Mouse (Mus musculus): Measurements from ENCODE around the gene Acbd3. TPM values are rescaled to one million over a fixed set of nuclear protein-coding genes. Genes with fewer than 3 reads are reported as not detected.

Gene Acbd3
- polyA plus RNA-seq, 1 experiment, result not detected

GRCm38 (mm10) chr1:180767541-180768333 is 41.9 kb downstream of the Acbd3 start:
- Histone ChIP-seq H3K4me1 (ENCODE audit: control insufficient read depth, insufficient read depth, low read length) (peaks cover 18% of the 10 kb centered on the region), H3K4me3 (ENCODE audit: insufficient read depth, low read depth, low read length) (peak overlapping the region; percentile 55), H3K27ac (ENCODE audit: insufficient read depth, low read depth, low read length) (peak overlapping the region; percentile 64; the same call in 1 of the 2 replicates)
- 22% methylated on average over 10 of the region's 10 CpGs for WGBS
- TF ChIP-seq CTCF (IDR thresholded peaks at IDR 0.05; ENCODE audit: insufficient read depth, low read depth, low read length) (no peak), POLR2A (IDR thresholded peaks at IDR 0.05; ENCODE audit: insufficient read depth, low read depth, low read length) (no peak)

- peaks cover 17% of the 10 kb centered on the region for H3K4me1 ChIP-seq (ENCODE audit: control insufficient read depth, insufficient read depth, low read length)
- TF ChIP-seq CTCF (IDR thresholded peaks at IDR 0.05; ENCODE audit: insufficient read depth, low read depth, low read length) (peak; percentile 81), POLR2A (IDR thresholded peaks at IDR 0.05; ENCODE audit: insufficient read depth, low read depth, low read length) (peak; percentile 28; the same call in 1 of the 2 replicates)
- peak overlapping the region; percentile 64; the same call in 1 of the 2 replicates for H3K27ac ChIP-seq (ENCODE audit: insufficient read depth, low read depth, low read length)
- peak overlapping the region; percentile 55 for H3K4me3 ChIP-seq (ENCODE audit: insufficient read depth, low read depth, low read length)
- 5% methylated on average over 37 of the region's 37 CpGs for WGBS
Observed at GRCm38 (mm10) chr1:180768334-180769168, 42.7 kb downstream of the Acbd3 start.

GRCm38 (mm10) chr1:180771306-180771705 is 45.5 kb downstream of the Acbd3 start:
- WGBS, result 93% methylated on average over 5 of the region's 5 CpGs
- peaks cover 26% of the 10 kb centered on the region for H3K4me1 ChIP-seq (ENCODE audit: control insufficient read depth, insufficient read depth, low read length)
- no peak overlapping the region for H3K4me3 ChIP-seq (ENCODE audit: insufficient read depth, low read depth, low read length)
- H3K27ac ChIP-seq (ENCODE audit: insufficient read depth, low read depth, low read length), result no peak overlapping the region
- no peak for TF ChIP-seq CTCF (IDR thresholded peaks at IDR 0.05; ENCODE audit: insufficient read depth, low read depth, low read length)
- no peak for TF ChIP-seq POLR2A (IDR thresholded peaks at IDR 0.05; ENCODE audit: insufficient read depth, low read depth, low read length)

- TF ChIP-seq POLR2A (IDR thresholded peaks at IDR 0.05; ENCODE audit: insufficient read depth, low read depth, low read length) (no peak), CTCF (IDR thresholded peaks at IDR 0.05; ENCODE audit: insufficient read depth, low read depth, low read length) (no peak)
- WGBS, result 81% methylated on average over 4 of the region's 4 CpGs
Observed at GRCm38 (mm10) chr1:180771722-180772121, 45.9 kb downstream of the Acbd3 start.

GRCm38 (mm10) chr1:180772291-180772690 is 46.4 kb downstream of the Acbd3 start:
- peaks cover 34% of the 10 kb centered on the region for H3K4me1 ChIP-seq (ENCODE audit: control insufficient read depth, insufficient read depth, low read length)
- no peak overlapping the region for H3K4me3 ChIP-seq (ENCODE audit: insufficient read depth, low read depth, low read length)
- WGBS, result 94% methylated on average over 3 of the region's 3 CpGs
- TF ChIP-seq POLR2A (IDR thresholded peaks at IDR 0.05; ENCODE audit: insufficient read depth, low read depth, low read length), result no peak
- no peak for TF ChIP-seq CTCF (IDR thresholded peaks at IDR 0.05; ENCODE audit: insufficient read depth, low read depth, low read length)
- H3K27ac ChIP-seq (ENCODE audit: insufficient read depth, low read depth, low read length), result no peak overlapping the region

More at GRCm38 (mm10) chr1:180771722-180772121, 45.9 kb downstream of the Acbd3 start:
- Histone ChIP-seq H3K4me1 (ENCODE audit: control insufficient read depth, insufficient read depth, low read length) (peaks cover 31% of the 10 kb centered on the region), H3K4me3 (ENCODE audit: insufficient read depth, low read depth, low read length) (no peak overlapping the region), H3K27ac (ENCODE audit: insufficient read depth, low read depth, low read length) (no peak overlapping the region)

- 61% methylated on average over 3 of the region's 3 CpGs for WGBS
- H3K27ac ChIP-seq (ENCODE audit: insufficient read depth, low read depth, low read length), result no peak overlapping the region
- TF ChIP-seq POLR2A (IDR thresholded peaks at IDR 0.05; ENCODE audit: insufficient read depth, low read depth, low read length), result no peak
- peak; percentile 16; the same call in 1 of the 2 replicates for TF ChIP-seq CTCF (IDR thresholded peaks at IDR 0.05; ENCODE audit: insufficient read depth, low read depth, low read length)
- no peak overlapping the region for H3K4me3 ChIP-seq (ENCODE audit: insufficient read depth, low read depth, low read length)
- H3K4me1 ChIP-seq (ENCODE audit: control insufficient read depth, insufficient read depth, low read length), result peaks cover 24% of the 10 kb centered on the region
Observed at GRCm38 (mm10) chr1:180774664-180775063, 48.8 kb downstream of the Acbd3 start.

- WGBS, result 54% methylated on average over 10 of the region's 10 CpGs
- TF ChIP-seq CTCF (IDR thresholded peaks at IDR 0.05; ENCODE audit: insufficient read depth, low read depth, low read length) (no peak), POLR2A (IDR thresholded peaks at IDR 0.05; ENCODE audit: insufficient read depth, low read depth, low read length) (no peak)
Observed at GRCm38 (mm10) chr1:180775317-180775716, 49.5 kb downstream of the Acbd3 start.

GRCm38 (mm10) chr1:180775849-180776493 is 50.1 kb downstream of the Acbd3 start:
- Histone ChIP-seq H3K4me1 (ENCODE audit: control insufficient read depth, insufficient read depth, low read length) (peaks cover 24% of the 10 kb centered on the region), H3K27ac (ENCODE audit: insufficient read depth, low read depth, low read length) (peak overlapping the region; percentile 67), H3K4me3 (ENCODE audit: insufficient read depth, low read depth, low read length) (no peak overlapping the region)
- TF ChIP-seq POLR2A (IDR thresholded peaks at IDR 0.05; ENCODE audit: insufficient read depth, low read depth, low read length), result no peak
- WGBS, result 29% methylated on average over 6 of the region's 6 CpGs

More at GRCm38 (mm10) chr1:180775317-180775716, 49.5 kb downstream of the Acbd3 start:
- H3K4me3 ChIP-seq (ENCODE audit: insufficient read depth, low read depth, low read length), result no peak overlapping the region
- H3K27ac ChIP-seq (ENCODE audit: insufficient read depth, low read depth, low read length), result peak overlapping the region; percentile 25; the same call in 1 of the 2 replicates
- H3K4me1 ChIP-seq (ENCODE audit: control insufficient read depth, insufficient read depth, low read length), result peaks cover 24% of the 10 kb centered on the region

Measured in olfactory bulb, adult 2 months (tissue).